ENCODE assay signal across 15 mouse cellular contexts in genomic region chr3:146417873-146418272, GRCm38 (mm10).
"Had no signal": no experiment of that assay in that cellular context is flagged by ENCODE, and none has a peak within 500 bp of the region (broad histone marks: within the 10 kb centered on the region; RNA-seq: fewer than 3 reads in every experiment).

No protein-coding gene starts in this region.

- DNase-seq: retina, postnatal 1 day; right cerebral cortex, adult 18-20 months; right cerebral cortex, postnatal 25 days; right cerebral cortex, postnatal 4 days; spleen, adult 18-20 months; thymus, adult 18-20 months; thymus, adult 2 months; thymus, postnatal 14 days; thymus, postnatal 25 days; thymus, postnatal 36 days; thymus, postnatal 4 days had no signal

- H3K27ac ChIP-seq: neural tube, embryonic 13.5 days; neural tube, embryonic 15.5 days; stomach, embryonic 15.5 days; stomach, postnatal 0 days had no signal

- H3K4me3 ChIP-seq: neural tube, embryonic 13.5 days; neural tube, embryonic 15.5 days; stomach, embryonic 15.5 days had no signal

- H3K4me2 ChIP-seq: neural tube, embryonic 13.5 days; neural tube, embryonic 15.5 days; stomach, embryonic 15.5 days had no signal

- H3K9ac ChIP-seq: neural tube, embryonic 13.5 days; neural tube, embryonic 15.5 days; stomach, embryonic 15.5 days had no signal

- H3K4me1 ChIP-seq: neural tube, embryonic 13.5 days; neural tube, embryonic 15.5 days; stomach, embryonic 15.5 days had no signal

- H3K9me3 ChIP-seq: neural tube, embryonic 13.5 days; neural tube, embryonic 15.5 days; stomach, embryonic 15.5 days had no signal

- H3K27me3 ChIP-seq: neural tube, embryonic 13.5 days; neural tube, embryonic 15.5 days; stomach, embryonic 15.5 days had no signal
